Mouse (Mus musculus): Measurements from ENCODE around the gene Tpk1. TPM values are rescaled to one million over a fixed set of nuclear protein-coding genes. Genes with fewer than 3 reads are reported as not detected.

The Tpk1 gene
- total RNA-seq, 2 experiments from 2014 or later, result 1.8 to 2.1 TPM

DNA sequence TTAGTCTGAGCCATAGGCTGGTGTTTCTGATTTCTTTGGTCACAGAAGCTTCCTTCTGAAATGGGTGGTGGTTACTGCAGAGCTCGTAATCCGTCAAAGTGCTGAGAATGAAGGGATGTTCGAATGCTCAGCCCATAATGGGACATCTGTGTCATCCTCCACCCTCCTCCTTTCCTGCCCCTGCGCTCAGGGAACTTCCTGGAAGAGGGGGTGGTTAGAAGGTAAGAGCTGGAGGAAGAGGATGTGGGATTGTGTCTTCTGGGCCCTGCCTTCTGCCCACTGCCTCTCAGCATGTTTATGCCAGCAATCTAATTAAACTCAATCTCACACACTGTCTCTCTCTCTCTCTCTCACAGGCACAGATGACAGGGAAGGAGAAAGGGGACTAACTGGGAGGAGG lies 317.0 kb downstream of the Tpk1 start:
- intact Hi-C loops (cut with DNase I), result no loop called here
- TF ChIP-seq CTCF (IDR thresholded peaks at IDR 0.05), result no peak
- DNase-seq, result no peak
- no peak overlapping the region for H3K4me3 ChIP-seq
- H3K27ac ChIP-seq, result no peak overlapping the region

DNA sequence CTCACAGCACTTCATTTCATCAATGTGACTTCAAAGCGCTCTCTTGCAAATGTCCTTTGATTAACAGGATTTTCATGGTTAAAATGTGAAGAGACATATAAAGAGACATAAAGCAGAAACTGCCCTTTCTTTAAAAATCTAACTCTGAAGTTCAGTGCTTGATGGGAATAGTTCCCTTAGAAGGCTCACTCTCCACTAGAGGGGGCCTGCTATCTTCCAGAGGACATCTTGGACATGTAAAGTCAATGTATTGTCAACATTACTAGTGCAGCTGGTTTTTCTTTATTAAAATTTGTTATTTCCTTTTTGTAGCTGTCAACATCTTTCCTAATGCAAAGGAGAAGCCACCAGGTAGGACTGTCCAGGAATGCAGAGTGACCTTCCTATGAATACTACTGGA lies 318.4 kb downstream of the Tpk1 start:
- TF ChIP-seq CTCF (IDR thresholded peaks at IDR 0.05), result peak; percentile 36
- no peak for DNase-seq
- Histone ChIP-seq H3K4me3 (no peak overlapping the region), H3K27ac (no peak overlapping the region)
- intact Hi-C loops (cut with DNase I), result loop anchor here (2.0 kb wide), 1 partner anchor 77 kb away; no protein-coding TSS in a partner anchor

DNA sequence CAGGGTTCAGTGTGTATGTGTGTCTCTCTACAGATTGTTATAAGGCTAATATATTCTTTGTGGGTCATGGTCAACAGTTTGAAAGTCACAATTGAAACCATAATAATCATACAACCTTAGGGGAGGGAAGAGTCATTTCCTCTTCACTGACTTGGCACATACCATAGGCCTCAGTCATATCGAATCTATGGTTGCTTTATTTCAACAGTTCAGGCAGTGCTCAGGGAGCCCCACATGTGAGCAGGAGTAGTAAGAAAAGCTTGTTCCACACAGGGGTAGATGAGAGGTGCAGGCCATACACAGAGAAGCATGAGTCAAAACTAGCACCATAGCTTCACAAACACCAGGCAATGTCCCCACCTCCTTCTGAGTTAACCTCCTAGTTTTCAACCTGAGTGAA lies 323.1 kb downstream of the Tpk1 start:
- DNase-seq, result no peak
- no peak overlapping the region for H3K4me3 ChIP-seq
- H3K27ac ChIP-seq, result no peak overlapping the region
- TF ChIP-seq CTCF (IDR thresholded peaks at IDR 0.05), result no peak
- intact Hi-C loops (cut with DNase I), result no loop called here

DNA sequence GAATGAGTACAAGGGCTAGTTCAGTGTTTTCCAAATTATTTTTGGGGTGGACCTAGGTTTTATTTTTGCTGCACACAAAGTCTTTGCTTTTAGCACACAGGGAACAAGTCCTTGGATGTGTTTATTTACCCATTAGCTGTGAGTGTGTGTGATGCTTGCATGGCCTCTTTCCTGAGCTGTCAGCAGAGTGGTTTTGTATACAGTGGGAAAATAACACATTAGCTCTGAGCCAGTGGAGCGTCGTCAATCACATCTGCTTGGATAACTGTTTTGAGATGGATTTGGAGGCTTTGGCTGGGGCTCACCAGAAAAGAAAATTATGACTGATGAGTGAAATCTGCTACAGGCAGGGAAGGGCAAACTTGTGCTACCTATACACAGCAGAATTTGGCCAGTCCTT lies 323.7 kb downstream of the Tpk1 start:
- no peak overlapping the region for H3K27ac ChIP-seq
- no peak for DNase-seq

GRCm38 (mm10) chr6:43338804-43339203 lies 327.3 kb downstream of the Tpk1 start:
- no peak overlapping the region for H3K4me3 ChIP-seq
- no peak for TF ChIP-seq CTCF (IDR thresholded peaks at IDR 0.05)
- no peak for DNase-seq
- intact Hi-C loops (cut with DNase I), result no loop called here
- no peak overlapping the region for H3K27ac ChIP-seq

More for the DNA sequence above, 323.7 kb downstream of the Tpk1 start:
- intact Hi-C loops (cut with DNase I), result no loop called here
- no peak for TF ChIP-seq CTCF (IDR thresholded peaks at IDR 0.05)
- H3K4me3 ChIP-seq, result no peak overlapping the region

DNA sequence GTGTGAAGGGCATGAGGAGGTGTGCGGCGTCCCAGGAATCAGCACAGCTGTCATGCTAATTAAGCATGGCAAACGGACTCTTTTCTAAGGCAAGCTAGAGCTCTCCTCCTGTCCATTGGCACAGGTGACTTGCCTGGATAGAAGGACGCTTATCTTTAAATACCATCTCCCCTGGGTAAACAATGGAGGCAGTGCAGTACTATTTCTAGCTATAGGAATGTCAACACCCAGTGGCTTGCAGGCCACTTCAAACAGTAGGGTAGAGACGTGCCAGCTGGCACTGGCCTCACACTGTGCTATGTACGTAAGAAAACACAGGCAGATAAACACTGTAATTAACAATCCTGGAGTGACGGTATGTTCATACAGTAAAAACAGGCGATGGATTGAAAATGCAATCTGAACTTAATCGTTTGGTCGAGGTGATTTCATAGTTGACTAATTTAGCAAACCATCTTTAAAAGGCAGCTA lies 328.6 kb downstream of the Tpk1 start:
- H3K27ac ChIP-seq, result no peak overlapping the region
- DNase-seq, result peak; percentile 31
- intact Hi-C loops (cut with DNase I), result no loop called here
- no peak overlapping the region for H3K4me3 ChIP-seq
- no peak for TF ChIP-seq CTCF (IDR thresholded peaks at IDR 0.05)

DNA sequence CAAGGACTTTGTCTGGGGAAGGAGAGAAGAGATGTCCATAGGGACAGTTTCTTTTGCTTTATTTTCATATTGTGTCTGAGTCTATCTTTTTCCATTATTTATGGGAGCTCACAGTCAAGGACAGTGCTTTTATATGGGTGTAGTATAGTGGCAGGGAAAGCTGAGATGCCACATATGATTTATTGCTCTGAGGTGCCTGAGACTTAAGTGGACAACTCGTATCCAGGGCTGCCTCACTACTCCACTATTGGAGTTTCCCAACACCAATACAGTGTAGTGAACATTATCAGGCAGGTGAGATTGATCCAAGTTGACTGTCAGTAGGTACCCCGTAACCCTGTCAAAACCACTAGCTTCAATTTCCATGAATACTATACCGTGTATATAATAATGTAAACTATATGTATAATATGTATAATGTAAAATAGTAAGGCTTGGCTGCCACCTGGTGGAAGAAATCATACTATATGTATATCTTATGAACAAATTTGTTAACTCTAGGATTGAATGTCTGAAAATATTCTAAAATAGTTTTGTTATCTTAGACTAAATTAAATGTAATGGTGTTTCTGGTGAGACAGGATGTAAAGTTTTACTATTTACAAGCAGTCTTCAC lies 330.4 kb downstream of the Tpk1 start:
- Histone ChIP-seq H3K4me3 (no peak overlapping the region), H3K27ac (no peak overlapping the region)
- intact Hi-C loops (cut with DNase I), result no loop called here
- DNase-seq, result no peak
- TF ChIP-seq CTCF (IDR thresholded peaks at IDR 0.05), result no peak

DNA sequence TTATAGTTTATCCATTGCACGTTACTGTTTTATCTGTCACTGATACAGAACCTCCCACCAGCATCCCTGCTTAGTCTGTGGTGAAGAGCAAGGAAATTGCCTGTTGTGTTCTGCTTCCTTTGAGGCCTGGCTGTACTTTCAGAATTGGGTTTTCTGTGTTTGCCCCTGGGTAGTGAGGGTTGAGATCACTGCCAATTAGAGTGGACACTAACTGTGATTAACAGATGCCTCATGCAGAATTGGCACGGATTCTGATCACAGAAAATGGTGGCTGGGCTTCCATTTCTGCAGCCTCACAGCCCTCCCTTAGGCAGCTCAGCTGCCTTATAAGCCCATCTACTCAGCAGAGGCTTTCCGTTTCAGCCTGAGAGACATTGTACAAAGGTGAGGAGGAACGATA lies 332.6 kb downstream of the Tpk1 start:
- H3K27ac ChIP-seq, result no peak overlapping the region
- no peak for TF ChIP-seq CTCF (IDR thresholded peaks at IDR 0.05)
- H3K4me3 ChIP-seq, result no peak overlapping the region
- intact Hi-C loops (cut with DNase I), result no loop called here
- DNase-seq, result no peak

- no peak overlapping the region for H3K27ac ChIP-seq
- DNase-seq, result no peak
- TF ChIP-seq CTCF (IDR thresholded peaks at IDR 0.05), result no peak
- H3K4me3 ChIP-seq, result no peak overlapping the region
- intact Hi-C loops (cut with DNase I), result no loop called here
Observed at GRCm38 (mm10) chr6:43312961-43313656, 353.0 kb downstream of the Tpk1 start.

DNA sequence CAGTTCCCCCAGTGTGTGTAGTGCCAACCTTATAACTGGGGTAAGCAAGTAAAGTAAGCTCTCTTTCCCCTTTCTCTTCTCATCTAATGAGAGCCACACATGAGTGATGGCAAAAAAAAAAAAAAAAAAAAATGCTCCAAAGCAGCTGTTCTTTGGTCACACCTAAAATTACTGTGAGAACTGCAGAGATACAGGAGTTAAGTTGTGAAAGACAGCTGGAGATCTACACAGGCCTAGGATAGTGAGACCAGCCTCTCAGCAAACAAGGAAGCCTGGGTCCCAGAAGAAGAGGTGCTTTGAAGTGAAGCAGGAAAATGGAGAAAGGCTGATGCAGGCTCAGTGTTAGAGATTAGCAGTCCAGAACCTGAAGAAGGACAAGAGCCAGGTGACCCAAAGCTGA lies 353.5 kb downstream of the Tpk1 start:
- no peak for TF ChIP-seq CTCF (IDR thresholded peaks at IDR 0.05)
- Histone ChIP-seq H3K4me3 (no peak overlapping the region), H3K27ac (no peak overlapping the region)
- intact Hi-C loops (cut with DNase I), result no loop called here
- DNase-seq, result no peak

DNA sequence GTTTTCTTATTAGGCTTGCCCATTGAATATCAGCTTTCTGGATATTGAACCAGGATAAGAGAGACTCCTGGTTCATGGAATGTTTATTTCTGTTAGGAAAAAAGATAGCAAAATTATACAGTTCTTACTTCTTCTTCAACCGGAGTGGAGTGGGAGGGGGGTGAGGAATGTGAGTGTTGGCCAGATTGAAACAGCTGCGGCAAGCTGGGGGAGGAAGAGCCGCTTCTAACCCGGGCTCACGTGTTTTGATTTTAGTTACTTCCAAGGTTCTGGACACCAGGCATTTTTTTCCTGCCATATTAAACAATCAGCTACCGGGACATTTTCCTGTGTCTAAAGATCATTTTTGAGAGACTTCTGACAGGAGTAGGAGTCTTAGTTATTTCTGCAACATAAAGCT lies 356.0 kb downstream of the Tpk1 start:
- Histone ChIP-seq H3K4me3 (no peak overlapping the region), H3K27ac (no peak overlapping the region)
- no peak for DNase-seq
- TF ChIP-seq CTCF (IDR thresholded peaks at IDR 0.05), result no peak
- intact Hi-C loops (cut with DNase I), result no loop called here

DNA sequence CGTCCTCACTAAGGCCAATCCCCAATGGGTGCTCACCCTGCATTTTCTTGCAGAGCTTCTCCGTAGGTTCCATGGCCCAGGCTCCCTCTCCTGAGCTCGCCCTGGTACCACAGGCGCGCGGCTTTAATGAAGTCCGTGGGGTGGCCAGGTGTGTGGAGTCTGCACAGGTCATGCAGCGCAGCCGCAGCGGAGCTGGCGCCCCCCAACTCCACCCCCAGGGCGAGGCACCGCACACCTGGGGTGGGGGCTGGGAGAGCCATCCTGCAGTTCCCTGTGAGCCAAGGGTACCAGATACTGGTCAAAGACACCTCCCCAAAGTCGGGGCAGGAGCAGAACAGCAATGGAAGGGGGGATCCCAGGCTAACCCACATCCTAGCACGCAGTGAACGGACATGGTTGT lies 356.6 kb downstream of the Tpk1 start, which contains the start of gene Nobox:
Gene Nobox (minus strand): TSS at position 101 of the 400 bp plus-strand sequence.
- TF ChIP-seq CTCF (IDR thresholded peaks at IDR 0.05), result no peak
- Histone ChIP-seq H3K4me3 (no peak within 1 kb of the TSS), H3K27ac (no peak within 1 kb of the TSS)
- intact Hi-C loops (cut with DNase I), result no loop called here
- no peak for DNase-seq

DNA sequence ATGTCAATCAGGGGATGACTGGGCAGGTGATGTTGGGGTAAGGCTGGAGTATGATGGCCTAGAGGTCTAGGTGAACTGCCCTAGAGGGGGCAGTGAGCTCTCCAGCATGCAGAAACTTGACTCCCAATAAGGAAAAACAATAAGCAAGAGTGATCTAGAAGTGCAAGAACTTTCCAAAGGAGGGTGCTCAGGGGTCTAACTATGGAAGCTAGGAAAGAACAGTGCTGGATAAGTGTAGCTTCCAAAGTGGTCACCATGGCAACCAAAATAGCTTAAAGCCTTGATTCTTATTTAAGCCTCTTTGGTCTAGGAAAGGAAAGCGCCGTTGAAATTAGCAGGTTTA lies 368.6 kb downstream of the Tpk1 start:
- no peak overlapping the region for H3K27ac ChIP-seq
- intact Hi-C loops (cut with DNase I), result loop anchor here (2.0 kb wide), 1 partner anchor 43 kb away; no protein-coding TSS in a partner anchor
- no peak for DNase-seq
- no peak for TF ChIP-seq CTCF (IDR thresholded peaks at IDR 0.05)
- H3K4me3 ChIP-seq, result no peak overlapping the region
